Mouse (Mus musculus): ENCODE results near the gene Trabd2b. TPM values are rescaled to one million over a fixed set of nuclear protein-coding genes. Genes with fewer than 3 reads are reported as not detected.

The Trabd2b gene
- polyA plus RNA-seq, 1 experiment = 1.6 TPM

DNA sequence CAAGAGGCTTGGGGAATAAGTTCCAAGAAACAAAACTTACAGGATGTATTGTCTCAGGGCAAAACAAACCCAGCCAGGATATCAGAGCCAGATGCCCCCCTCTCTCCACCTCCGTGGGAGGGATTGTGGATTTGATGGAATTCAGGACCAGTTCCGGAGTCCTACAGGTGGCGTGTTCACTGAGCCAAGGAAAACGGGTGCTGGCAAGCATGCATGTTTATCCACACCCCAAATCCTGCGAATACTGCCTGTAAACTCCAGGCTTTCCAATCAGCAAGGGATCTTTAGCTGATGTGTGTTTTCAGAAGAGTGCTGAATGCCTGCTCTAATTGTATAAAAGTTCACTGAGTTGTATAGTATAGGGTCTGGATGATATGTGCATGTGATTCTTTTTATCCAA, 253.4 kb downstream of the Trabd2b start:
- Histone ChIP-seq H3K36me3 (ENCODE audit: control insufficient read depth, insufficient read depth, low read length) (no peaks in the 10 kb centered on the region), H3K4me1 (ENCODE audit: control insufficient read depth, insufficient read depth, low read length) (no peaks in the 10 kb centered on the region), H3K27ac (ENCODE audit: control insufficient read depth, insufficient read depth, low read depth, low read length) (no peak overlapping the region), H3K27me3 (ENCODE audit: control insufficient read depth, insufficient read depth, low read length) (no peaks in the 10 kb centered on the region), H3K4me3 (ENCODE audit: control insufficient read depth, low read depth, low read length) (no peak overlapping the region)
- TF ChIP-seq POLR2A (IDR thresholded peaks at IDR 0.05; ENCODE audit: control insufficient read depth, low read depth, low read length) (no peak), CTCF (IDR thresholded peaks at IDR 0.05; ENCODE audit: control insufficient read depth, insufficient read depth, insufficient replicate concordance, low read depth, low read length) (no peak)

DNA sequence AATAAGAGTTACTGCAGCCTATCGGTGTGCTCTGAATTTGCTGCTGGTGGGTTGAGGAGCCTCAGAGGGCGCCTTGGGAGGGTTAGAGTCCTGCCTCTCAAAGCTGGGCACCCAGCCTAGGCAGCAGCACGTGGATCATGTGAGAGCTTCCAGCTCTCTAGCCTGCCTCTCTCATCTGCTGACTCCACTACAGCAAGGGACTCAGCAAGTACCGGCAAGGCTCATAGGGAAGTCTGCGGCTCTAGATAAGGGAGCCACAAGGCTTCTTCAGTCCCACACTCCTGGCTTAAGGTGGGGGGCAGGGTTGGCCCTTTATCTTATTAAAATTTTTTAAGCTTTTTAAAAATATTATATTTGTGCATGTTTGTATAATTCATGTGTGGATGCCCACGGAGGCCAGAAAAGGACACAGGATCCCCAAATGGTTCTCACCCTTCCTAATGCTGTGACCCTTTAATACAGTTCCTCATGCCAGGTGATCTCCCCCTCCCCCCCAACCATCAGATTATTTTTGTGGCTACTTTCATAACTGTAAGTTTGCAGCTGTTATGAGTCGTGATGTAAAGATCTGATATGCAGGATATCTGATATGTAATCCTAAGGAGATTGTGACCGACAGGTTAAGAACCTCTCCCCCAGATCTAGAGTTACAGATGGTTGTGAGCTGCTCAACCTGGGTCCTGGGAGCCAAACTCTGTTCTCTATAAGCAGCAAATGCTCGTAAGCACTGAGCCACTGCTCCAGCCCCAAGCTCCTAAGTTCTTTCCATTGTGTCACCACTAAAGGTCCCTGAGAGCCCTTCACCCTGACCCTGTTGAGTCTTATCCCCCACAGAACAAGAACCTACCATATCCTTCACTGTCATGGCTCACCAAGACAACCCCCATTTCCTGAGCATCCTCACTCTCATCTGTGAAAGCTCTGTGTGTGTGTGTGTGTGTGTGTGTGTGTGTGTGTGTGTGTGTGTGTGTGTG, 257.8 kb downstream of the Trabd2b start:
- no peak overlapping the region for H3K4me3 ChIP-seq (ENCODE audit: control insufficient read depth, low read depth, low read length)
- TF ChIP-seq CTCF (IDR thresholded peaks at IDR 0.05; ENCODE audit: control insufficient read depth, insufficient read depth, insufficient replicate concordance, low read depth, low read length) (no peak), POLR2A (IDR thresholded peaks at IDR 0.05; ENCODE audit: control insufficient read depth, low read depth, low read length) (no peak)
- H3K36me3 ChIP-seq (ENCODE audit: control insufficient read depth, insufficient read depth, low read length) = no peaks in the 10 kb centered on the region
- H3K27me3 ChIP-seq (ENCODE audit: control insufficient read depth, insufficient read depth, low read length) = no peaks in the 10 kb centered on the region
- H3K4me1 ChIP-seq (ENCODE audit: control insufficient read depth, insufficient read depth, low read length) = no peaks in the 10 kb centered on the region; the same call in 1 of the 2 replicates
- H3K27ac ChIP-seq (ENCODE audit: control insufficient read depth, insufficient read depth, low read depth, low read length) = no peak overlapping the region

Other genes with a start within 250 kb of the Trabd2b start
- gene Skint11, start 243.3 kb upstream of the Trabd2b start, polyA plus RNA-seq (2012; rRNA removed) = not detected in 2 replicates

All from testis, adult 2 months (tissue).